Mouse (Mus musculus): ENCODE measurements around the gene Itgb2.

GRCm38 (mm10) chr10:77508744-77509143, 21.3 kb upstream of the Itgb2 start:
- TF ChIP-seq CTCF (IDR thresholded peaks at IDR 0.05; ENCODE audit: low read depth) (no peak), EP300 (IDR thresholded peaks at IDR 0.05; ENCODE audit: low read depth) (no peak)
